Mouse (Mus musculus): ENCODE data around the gene Pxk. TPM values are rescaled to one million over a fixed set of nuclear protein-coding genes. Genes with fewer than 3 reads are reported as not detected.

Gene Pxk
- polyA plus RNA-seq, 1 experiment from 2014 or later: 38.3 TPM

GRCm38 (mm10) chr14:8209896-8210295 lies 111.9 kb downstream of the Pxk start:
- no peak overlapping the region for H3K9ac ChIP-seq (ENCODE audit: low read length)
- WGBS: 91% methylated on average over 2 of the region's 2 CpGs
- peaks cover 8% of the 10 kb centered on the region for H3K4me1 ChIP-seq (ENCODE audit: control insufficient read depth, insufficient read depth, low read length)
- no peak overlapping the region for H3K27ac ChIP-seq (ENCODE audit: low read length)
- H3K27me3 ChIP-seq (ENCODE audit: control insufficient read depth, insufficient read depth, low read length): no peaks in the 10 kb centered on the region
- no peaks in the 10 kb centered on the region for H3K9me3 ChIP-seq (replicated peaks; ENCODE audit: control insufficient read depth, low read length)
- H3K4me2 ChIP-seq (ENCODE audit: low read depth, low read length): no peak overlapping the region
- ATAC-seq (replicated peaks; ENCODE audit: extremely low read depth, insufficient read depth, low FRiP score): no peak
- H3K4me3 ChIP-seq (ENCODE audit: low read length): no peak overlapping the region
- H3K36me3 ChIP-seq (ENCODE audit: control insufficient read depth, insufficient read depth): no peaks in the 10 kb centered on the region

GRCm38 (mm10) chr14:8212996-8213395 lies 115.0 kb downstream of the Pxk start:
- Histone ChIP-seq H3K9me3 (replicated peaks; ENCODE audit: control insufficient read depth, low read length) (no peaks in the 10 kb centered on the region), H3K4me1 (ENCODE audit: control insufficient read depth, insufficient read depth, low read length) (peaks cover 19% of the 10 kb centered on the region), H3K27me3 (ENCODE audit: control insufficient read depth, insufficient read depth, low read length) (no peaks in the 10 kb centered on the region), H3K9ac (ENCODE audit: low read length) (no peak overlapping the region), H3K4me3 (ENCODE audit: low read length) (no peak overlapping the region), H3K36me3 (ENCODE audit: control insufficient read depth, insufficient read depth) (no peaks in the 10 kb centered on the region), H3K27ac (ENCODE audit: low read length) (no peak overlapping the region), H3K4me2 (ENCODE audit: low read depth, low read length) (no peak overlapping the region)
- no peak for ATAC-seq (replicated peaks; ENCODE audit: extremely low read depth, insufficient read depth, low FRiP score)
- 85% methylated on average over 2 of the region's 2 CpGs for WGBS

- Histone ChIP-seq H3K9me3 (replicated peaks; ENCODE audit: control insufficient read depth, low read length) (no peaks in the 10 kb centered on the region), H3K4me3 (ENCODE audit: low read length) (peak within 1 kb of the TSS; percentile 83), H3K27ac (ENCODE audit: low read length) (peak within 1 kb of the TSS; percentile 95), H3K4me2 (ENCODE audit: low read depth, low read length) (peak within 1 kb of the TSS; percentile 86), H3K4me1 (ENCODE audit: control insufficient read depth, insufficient read depth, low read length) (peaks cover 19% of the 10 kb centered on the region), H3K9ac (ENCODE audit: low read length) (peak within 1 kb of the TSS; percentile 94), H3K27me3 (ENCODE audit: control insufficient read depth, insufficient read depth, low read length) (no peaks in the 10 kb centered on the region), H3K36me3 (ENCODE audit: control insufficient read depth, insufficient read depth) (no peaks in the 10 kb centered on the region)
- ATAC-seq (replicated peaks; ENCODE audit: extremely low read depth, insufficient read depth, low FRiP score): peak; percentile 99
- under 1% methylated on average over 41 of the region's 49 CpGs for WGBS
Measured at GRCm38 (mm10) chr14:8213803-8214224, 115.8 kb downstream of the Pxk start, which contains the start of gene Kctd6. Gene Kctd6 (plus strand): TSS chr14:8214140.

Other genes starting within 250 kb of the Pxk start
- not detected in 2 replicates for gene Gm45521, start 140.9 kb upstream of the Pxk start, polyA plus RNA-seq (2015; fragmentation: Nextera tagmentation; extraction: Ambion mirVana)
- 0.62 and 1.1 TPM in 2 replicates for gene Dnase1l3, start 103.6 kb upstream of the Pxk start, polyA plus RNA-seq (2015; fragmentation: Nextera tagmentation; extraction: Ambion mirVana)
- gene Abhd6, start 95.3 kb upstream of the Pxk start, polyA plus RNA-seq (2015; fragmentation: Nextera tagmentation; extraction: Ambion mirVana): 11.6 and 13.1 TPM in 2 replicates
- gene Rpp14, start 17.8 kb upstream of the Pxk start, polyA plus RNA-seq (2015; fragmentation: Nextera tagmentation; extraction: Ambion mirVana): 39.7 and 47.7 TPM in 2 replicates
- 682 and 733 TPM in 2 replicates for gene Pdhb, start 74.8 kb downstream of the Pxk start, polyA plus RNA-seq (2015; fragmentation: Nextera tagmentation; extraction: Ambion mirVana)
- gene Kctd6, start 115.9 kb downstream of the Pxk start, polyA plus RNA-seq (2015; fragmentation: Nextera tagmentation; extraction: Ambion mirVana): 2.5 and 4.5 TPM in 2 replicates
- 0.45 and 0.67 TPM in 2 replicates for gene Acox2, start 161.1 kb downstream of the Pxk start, polyA plus RNA-seq (2015; fragmentation: Nextera tagmentation; extraction: Ambion mirVana)
- gene Fam107a, start 219.8 kb downstream of the Pxk start, polyA plus RNA-seq (2015; fragmentation: Nextera tagmentation; extraction: Ambion mirVana): 0.45 and 0.49 TPM in 2 replicates